Mouse (Mus musculus) midbrain, embryonic 11.5 days (tissue): ENCODE data around the gene Ranbp10. TPM values are rescaled to one million over a fixed set of nuclear protein-coding genes. Genes with fewer than 3 reads are reported as not detected.

ENCODE experiments used
- ATAC-seq: fragments of 200-750 bp; cut with Nextera tagmentation; 2 replicates; pipeline ENCODE4 v1.8.0; 2017; ENCODE audit warnings: moderate TSS enrichment, moderate library complexity; ENCODE audit not compliant: low FRiP score
- DNase-seq: peaks from one replicate; pipeline ENCODE4 v3.0.0; 2015; ENCODE audit warnings: low spot score; ENCODE audit errors: missing footprints
- H3K27ac ChIP-seq: fragments of 300-500 bp; sonication (generic); 2 replicates; pipeline ENCODE4 v1.5.1; 2014; ENCODE audit warnings: low read depth, low read length
- H3K27me3 ChIP-seq: fragments of 300-500 bp; sonication (generic); 2 replicates; pipeline ENCODE4 v1.6.1; 2014; ENCODE audit warnings: mild to moderate bottlenecking, low read length, moderate library complexity, mixed read lengths; ENCODE audit not compliant: control insufficient read depth, insufficient read depth
- H3K36me3 ChIP-seq: fragments of 300-500 bp; sonication (generic); 2 replicates; pipeline ENCODE4 v1.6.1; 2014; ENCODE audit warnings: mild to moderate bottlenecking, low read length, moderate library complexity, mixed read lengths; ENCODE audit not compliant: control insufficient read depth, insufficient read depth
- H3K4me1 ChIP-seq: fragments of 300-500 bp; sonication (generic); 2 replicates; pipeline ENCODE4 v1.6.1; 2014; ENCODE audit warnings: low read length; ENCODE audit not compliant: control insufficient read depth, insufficient read depth
- H3K4me2 ChIP-seq: fragments of 300-500 bp; sonication (generic); 2 replicates; pipeline ENCODE4 v1.6.1; 2014; ENCODE audit warnings: mild to moderate bottlenecking, moderate library complexity
- H3K4me3 ChIP-seq: fragments of 300-500 bp; sonication (generic); 2 replicates; pipeline ENCODE4 v1.5.1; 2014; ENCODE audit warnings: low read depth, low read length
- H3K9ac ChIP-seq: fragments of 300-500 bp; sonication (generic); 2 replicates; pipeline ENCODE4 v1.6.1; 2014; ENCODE audit warnings: low read length
- H3K9me3 ChIP-seq: fragments of 300-500 bp; sonication (generic); 2 replicates; pipeline ENCODE4 v1.6.1; 2016; ENCODE audit warnings: low read length; ENCODE audit not compliant: control insufficient read depth
- WGBS: fragments of 180-500 bp; shearing (Covaris S2); extraction: QIAGEN DNeasy Blood & Tissue Kit; methylation state at CpG from one replicate; pipeline ENCODE4 v1.1.7; 2014; 5-methylcytosine and 5-hydroxymethylcytosine counted together
- polyA plus RNA-seq: library from polyadenylated mRNA; unstranded; fragments of >200 nt; fragmentation: Nextera tagmentation; extraction: Ambion mirVana; gene quantifications from 2 replicates; pipeline ENCODE4 v1.2.1, GENCODE M21; 2014

Gene Ranbp10
- polyA plus RNA-seq, 1 experiment from 2014 or later, result 10.9 TPM

- Histone ChIP-seq H3K4me2 (no peak overlapping the region), H3K27me3 (no peaks in the 10 kb centered on the region), H3K27ac (no peak overlapping the region), H3K36me3 (no peaks in the 10 kb centered on the region; the same call in 1 of the 2 replicates), H3K9ac (no peak overlapping the region), H3K9me3 (no peaks in the 10 kb centered on the region), H3K4me1 (no peaks in the 10 kb centered on the region), H3K4me3 (no peak overlapping the region)
- ATAC-seq (no peak), DNase-seq (no peak)
- 99% methylated on average over 6 of the region's 6 CpGs for WGBS
Measured at GRCm38 (mm10) chr8:105813241-105813640, 13.9 kb downstream of the Ranbp10 start.

GRCm38 (mm10) chr8:105812511-105812910, 14.6 kb downstream of the Ranbp10 start:
- no peaks in the 10 kb centered on the region for H3K9me3 ChIP-seq
- no peaks in the 10 kb centered on the region; the same call in 1 of the 2 replicates for H3K36me3 ChIP-seq
- no peak for ATAC-seq
- no peak overlapping the region for H3K27ac ChIP-seq
- no peak overlapping the region for H3K4me3 ChIP-seq
- no peaks in the 10 kb centered on the region for H3K27me3 ChIP-seq
- WGBS, result 92% methylated on average over 5 of the region's 5 CpGs
- no peak for DNase-seq
- H3K9ac ChIP-seq, result no peak overlapping the region
- no peak overlapping the region for H3K4me2 ChIP-seq
- no peaks in the 10 kb centered on the region for H3K4me1 ChIP-seq

- Histone ChIP-seq H3K27ac (no peak overlapping the region), H3K9me3 (no peaks in the 10 kb centered on the region), H3K36me3 (no peaks in the 10 kb centered on the region; the same call in 1 of the 2 replicates), H3K4me3 (no peak overlapping the region), H3K4me1 (no peaks in the 10 kb centered on the region), H3K4me2 (no peak overlapping the region), H3K27me3 (no peaks in the 10 kb centered on the region), H3K9ac (no peak overlapping the region)
- 83% methylated on average over 3 of the region's 3 CpGs for WGBS
- ATAC-seq (no peak), DNase-seq (no peak)
Measured at GRCm38 (mm10) chr8:105811543-105811942, 15.6 kb downstream of the Ranbp10 start.

GRCm38 (mm10) chr8:105811061-105811460, 16.1 kb downstream of the Ranbp10 start:
- Histone ChIP-seq H3K4me1 (no peaks in the 10 kb centered on the region), H3K9ac (no peak overlapping the region), H3K9me3 (no peaks in the 10 kb centered on the region), H3K36me3 (no peaks in the 10 kb centered on the region; the same call in 1 of the 2 replicates), H3K4me2 (no peak overlapping the region), H3K27me3 (no peaks in the 10 kb centered on the region), H3K4me3 (no peak overlapping the region), H3K27ac (no peak overlapping the region)
- no peak for ATAC-seq
- 92% methylated on average over 10 of the region's 10 CpGs for WGBS
- DNase-seq, result no peak

- H3K4me3 ChIP-seq, result no peak overlapping the region
- DNase-seq (no peak), ATAC-seq (no peak)
- no peaks in the 10 kb centered on the region for H3K4me1 ChIP-seq
- no peak overlapping the region for H3K4me2 ChIP-seq
- H3K27ac ChIP-seq, result no peak overlapping the region
- 87% methylated on average over 6 of the region's 6 CpGs for WGBS
- H3K9me3 ChIP-seq, result no peaks in the 10 kb centered on the region
- H3K36me3 ChIP-seq, result no peaks in the 10 kb centered on the region; the same call in 1 of the 2 replicates
- no peaks in the 10 kb centered on the region for H3K27me3 ChIP-seq
- H3K9ac ChIP-seq, result no peak overlapping the region
Measured at GRCm38 (mm10) chr8:105810245-105810786, 16.8 kb downstream of the Ranbp10 start.

GRCm38 (mm10) chr8:105808480-105808879, 18.7 kb downstream of the Ranbp10 start:
- Histone ChIP-seq H3K36me3 (no peaks in the 10 kb centered on the region; the same call in 1 of the 2 replicates), H3K27me3 (no peaks in the 10 kb centered on the region), H3K27ac (no peak overlapping the region), H3K4me2 (no peak overlapping the region), H3K9ac (no peak overlapping the region), H3K4me1 (no peaks in the 10 kb centered on the region), H3K4me3 (no peak overlapping the region), H3K9me3 (no peaks in the 10 kb centered on the region)
- 92% methylated on average over 2 of the region's 2 CpGs for WGBS
- ATAC-seq (no peak), DNase-seq (no peak)

GRCm38 (mm10) chr8:105807766-105808165, 19.4 kb downstream of the Ranbp10 start:
- H3K4me1 ChIP-seq, result no peaks in the 10 kb centered on the region
- no peak for ATAC-seq
- no peak overlapping the region for H3K27ac ChIP-seq
- WGBS, result 88% methylated on average over 5 of the region's 5 CpGs
- no peaks in the 10 kb centered on the region for H3K9me3 ChIP-seq
- no peaks in the 10 kb centered on the region; the same call in 1 of the 2 replicates for H3K36me3 ChIP-seq
- H3K9ac ChIP-seq, result no peak overlapping the region
- no peak overlapping the region for H3K4me3 ChIP-seq
- H3K4me2 ChIP-seq, result no peak overlapping the region
- no peak for DNase-seq
- H3K27me3 ChIP-seq, result no peaks in the 10 kb centered on the region

- no peaks in the 10 kb centered on the region for H3K9me3 ChIP-seq
- no peak overlapping the region for H3K4me3 ChIP-seq
- WGBS, result 96% methylated on average over 1 of the region's 1 CpGs
- H3K27ac ChIP-seq, result no peak overlapping the region
- no peaks in the 10 kb centered on the region for H3K27me3 ChIP-seq
- no peak for DNase-seq
- H3K4me2 ChIP-seq, result no peak overlapping the region
- no peaks in the 10 kb centered on the region for H3K4me1 ChIP-seq
- H3K9ac ChIP-seq, result no peak overlapping the region
- ATAC-seq, result no peak
- no peaks in the 10 kb centered on the region; the same call in 1 of the 2 replicates for H3K36me3 ChIP-seq
Measured at GRCm38 (mm10) chr8:105805964-105806363, 21.2 kb downstream of the Ranbp10 start.

- WGBS, result 82% methylated on average over 3 of the region's 3 CpGs
- no peak overlapping the region for H3K4me3 ChIP-seq
- no peak overlapping the region for H3K4me2 ChIP-seq
- ATAC-seq, result no peak
- H3K36me3 ChIP-seq, result no peaks in the 10 kb centered on the region; the same call in 1 of the 2 replicates
- no peaks in the 10 kb centered on the region for H3K27me3 ChIP-seq
- no peaks in the 10 kb centered on the region for H3K9me3 ChIP-seq
- DNase-seq, result no peak
- H3K27ac ChIP-seq, result no peak overlapping the region
- no peaks in the 10 kb centered on the region for H3K4me1 ChIP-seq
- H3K9ac ChIP-seq, result no peak overlapping the region
Measured at GRCm38 (mm10) chr8:105805346-105805745, 21.8 kb downstream of the Ranbp10 start.
